Mouse (Mus musculus) CD4-positive helper T cell, adult 2 months (primary cell): Measurements from ENCODE around the gene Hoxa4.

ENCODE experiments used
- DNase-seq: peaks from one replicate; pipeline ENCODE4 v3.0.0-alpha.2; 2012; ENCODE audit warnings: low read depth, missing footprints, low spot score

The Hoxa4 gene

DNA sequence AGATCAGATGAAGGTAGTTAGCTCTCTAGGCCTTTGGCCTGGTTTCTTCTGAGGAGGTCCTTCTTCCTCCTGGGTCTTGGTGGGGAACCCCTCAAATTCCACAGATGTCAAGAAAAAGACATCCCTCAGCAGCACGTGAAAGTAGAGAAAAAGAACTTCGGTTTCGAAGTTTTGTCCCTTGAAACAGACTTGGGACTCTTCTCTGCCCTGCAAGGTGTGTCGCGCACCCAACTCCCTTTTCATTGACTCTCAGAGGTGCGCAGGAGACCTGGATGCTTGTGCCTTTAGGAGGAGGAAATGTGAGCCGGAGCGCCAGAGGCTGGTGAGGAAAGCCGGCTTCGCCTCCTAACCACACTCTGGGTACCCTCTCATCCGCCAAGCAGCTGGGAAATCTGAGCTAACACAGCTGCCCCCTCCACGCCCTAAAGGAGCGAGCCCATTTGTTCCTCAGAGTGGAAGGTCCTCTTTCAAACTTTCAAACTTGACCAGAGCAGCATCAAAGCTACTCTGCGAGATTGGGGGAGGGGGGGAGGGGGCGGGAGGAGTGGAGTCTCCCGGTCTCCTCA lies 41.1 kb downstream of the Hoxa4 start:
- no peak for DNase-seq
